Mouse (Mus musculus): Measurements from ENCODE around the gene Usp17ld. TPM values are rescaled to one million over a fixed set of nuclear protein-coding genes. Genes with fewer than 3 reads are reported as not detected.

The Usp17ld gene
- not detected in 2 replicates for polyA plus RNA-seq (2021; fragmentation: Nextera tagmentation)
- long read RNA-seq, experiment 1: 0 reads
- long read RNA-seq, experiment 2: 0 reads

DNA sequence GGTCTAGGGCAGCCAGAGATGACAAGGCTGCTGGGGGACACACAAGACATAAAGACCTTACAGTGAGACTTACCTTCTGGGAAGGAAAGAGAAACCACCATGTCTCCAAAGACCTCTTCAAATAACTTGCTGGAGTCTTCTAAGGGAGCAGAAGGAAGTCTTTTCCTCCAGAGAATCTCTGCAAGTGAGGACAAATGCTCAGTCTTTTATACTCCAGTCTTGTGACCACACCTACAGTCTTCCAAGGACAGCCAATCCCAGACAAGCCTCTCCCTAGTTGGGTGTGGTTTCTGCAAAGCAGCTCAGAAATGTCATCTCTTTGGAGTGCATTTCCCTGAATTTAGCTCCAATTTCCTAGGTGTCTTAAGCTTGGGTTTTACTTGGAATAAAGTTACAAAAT is at the start of gene Usp17ld:
Usp17ld (minus strand) TSS at position 101 of the 400 bp plus-strand sequence.

GRCm38 (mm10) chr7:103216696-103217095 is 35.6 kb downstream of the Usp17ld start, which contains the start of gene Olfr594:
TSS of gene Olfr594 (plus strand) at chr7:103216996.

GRCm38 (mm10) chr7:103211562-103211961 is 40.7 kb downstream of the Usp17ld start, which contains the start of gene Olfr593:
TSS of gene Olfr593 (plus strand) at chr7:103211862.

Other genes starting within 250 kb of the Usp17ld start
- gene Olfr582, start 214.5 kb downstream of the Usp17ld start, polyA plus RNA-seq (2021; fragmentation: Nextera tagmentation): not detected in 2 replicates
- not detected in 2 replicates for gene Olfr583, start 201.2 kb downstream of the Usp17ld start, polyA plus RNA-seq (2021; fragmentation: Nextera tagmentation)
- not detected in 2 replicates for gene Olfr584, start 170.6 kb downstream of the Usp17ld start, polyA plus RNA-seq (2021; fragmentation: Nextera tagmentation)
- not detected in 2 replicates for gene Olfr585, start 154.8 kb downstream of the Usp17ld start, polyA plus RNA-seq (2021; fragmentation: Nextera tagmentation)
- not detected in 2 replicates for gene Olfr586, start 126.9 kb downstream of the Usp17ld start, polyA plus RNA-seq (2021; fragmentation: Nextera tagmentation)
- not detected in 2 replicates for gene Olfr588-ps1, start 111.6 kb downstream of the Usp17ld start, polyA plus RNA-seq (2021; fragmentation: Nextera tagmentation)
- not detected in 2 replicates for gene Olfr589, start 96.1 kb downstream of the Usp17ld start, polyA plus RNA-seq (2021; fragmentation: Nextera tagmentation)
- gene Olfr591, start 74.2 kb downstream of the Usp17ld start, polyA plus RNA-seq (2021; fragmentation: Nextera tagmentation): not detected in 2 replicates
- not detected in 2 replicates for gene Olfr592, start 67.7 kb downstream of the Usp17ld start, polyA plus RNA-seq (2021; fragmentation: Nextera tagmentation)
- gene Olfr593, start 40.6 kb downstream of the Usp17ld start, polyA plus RNA-seq (2021; fragmentation: Nextera tagmentation): not detected in 2 replicates
- not detected in 2 replicates for gene Olfr594, start 35.5 kb downstream of the Usp17ld start, polyA plus RNA-seq (2021; fragmentation: Nextera tagmentation)
- not detected in 2 replicates for gene Olfr596, start 53.1 kb upstream of the Usp17ld start, polyA plus RNA-seq (2021; fragmentation: Nextera tagmentation)
- not detected in 2 replicates for gene Olfr597, start 63.8 kb upstream of the Usp17ld start, polyA plus RNA-seq (2021; fragmentation: Nextera tagmentation)
- not detected in 2 replicates for gene Olfr598, start 71.1 kb upstream of the Usp17ld start, polyA plus RNA-seq (2021; fragmentation: Nextera tagmentation)
- gene Olfr599, start 83.4 kb upstream of the Usp17ld start, polyA plus RNA-seq (2021; fragmentation: Nextera tagmentation): not detected in 2 replicates
- gene Olfr600, start 97.2 kb upstream of the Usp17ld start, polyA plus RNA-seq (2021; fragmentation: Nextera tagmentation): not detected in 2 replicates
- not detected in 2 replicates for gene Olfr601, start 110.2 kb upstream of the Usp17ld start, polyA plus RNA-seq (2021; fragmentation: Nextera tagmentation)
- gene Olfr603, start 133.7 kb upstream of the Usp17ld start, polyA plus RNA-seq (2021; fragmentation: Nextera tagmentation): not detected in 2 replicates
- not detected in 2 replicates for gene Usp17lc, start 162.6 kb upstream of the Usp17ld start, polyA plus RNA-seq (2021; fragmentation: Nextera tagmentation)
- not detected in 2 replicates for gene Olfr605, start 192.9 kb upstream of the Usp17ld start, polyA plus RNA-seq (2021; fragmentation: Nextera tagmentation)
- gene Olfr606, start 196.5 kb upstream of the Usp17ld start, polyA plus RNA-seq (2021; fragmentation: Nextera tagmentation): not detected in 2 replicates
- gene Olfr607, start 211.6 kb upstream of the Usp17ld start, polyA plus RNA-seq (2021; fragmentation: Nextera tagmentation): not detected in 2 replicates
- gene Olfr608, start 217.4 kb upstream of the Usp17ld start, polyA plus RNA-seq (2021; fragmentation: Nextera tagmentation): not detected in 2 replicates
- not detected in 2 replicates for gene Olfr609, start 245.6 kb upstream of the Usp17ld start, polyA plus RNA-seq (2021; fragmentation: Nextera tagmentation)

Data from left cerebral cortex, adult 6 months (tissue).